In the genomic region with DNA sequence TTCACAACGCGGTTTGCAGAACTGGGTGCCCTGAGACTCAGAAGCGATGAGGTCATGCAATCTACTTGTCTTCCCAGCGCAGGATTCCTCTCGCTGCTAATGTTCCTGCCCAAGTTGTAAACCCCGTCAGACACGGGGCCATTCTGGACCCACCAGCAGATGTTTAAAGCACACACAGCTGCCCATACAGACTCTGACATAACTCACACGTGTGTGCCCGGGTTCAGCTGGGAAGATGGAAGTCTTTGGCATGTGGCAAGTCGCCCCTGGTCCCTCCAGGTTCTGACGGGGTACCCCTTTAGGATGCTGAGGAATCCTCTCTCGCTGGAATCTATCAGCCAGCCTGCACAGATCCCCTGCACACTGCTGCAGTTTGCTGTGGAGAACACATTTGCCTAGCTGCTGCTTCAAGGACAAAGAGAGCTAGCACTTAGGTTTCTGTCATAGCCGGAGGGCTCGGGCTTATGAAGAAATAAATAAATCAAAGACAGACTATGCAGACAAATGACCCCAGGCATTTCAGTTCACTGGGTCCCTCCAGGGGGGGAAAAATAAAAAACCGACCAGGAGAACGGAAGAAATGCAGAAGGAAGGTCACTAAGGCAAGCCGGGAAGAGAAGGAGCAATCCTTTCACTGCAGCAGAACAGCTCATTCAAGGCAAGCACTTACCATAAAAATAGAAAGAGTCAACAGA, we compare ENCODE assay signal across 9 mouse cellular contexts.
A peak's percentile ranks its signal among the peaks of the same experiment; 100 is the strongest.
DNase-seq lines count a peak whose midpoint lies in the region; ATAC-seq and TF ChIP-seq lines count a peak whose summit lies in the region.
"Had no signal": no experiment of that assay in that cellular context is flagged by ENCODE, and none has a peak within 500 bp of the region (broad histone marks: within the 10 kb centered on the region; RNA-seq: fewer than 3 reads in every experiment).

No protein-coding gene starts in this region.

- no peak for DNase-seq in heart, adult 2 months
- DNase-seq in embryo, embryonic 10 days (ENCODE audit: low spot score): peak; percentile 54
- peak; percentile 38 for DNase-seq in right cerebral cortex, postnatal 4 days
- DNase-seq in urinary bladder, postnatal 4 days (ENCODE audit: low spot score in 2 of 2): no peak
- no peak for DNase-seq in thymus, postnatal 14 days

- peak overlapping the region; percentile 77 for H3K4me2 ChIP-seq in heart, embryonic 16.5 days (ENCODE audit: low read depth, low read length)
- peak overlapping the region; percentile 86 for H3K4me2 ChIP-seq in hindbrain, embryonic 12.5 days (replicated peaks)
- peak overlapping the region; percentile 75 for H3K4me2 ChIP-seq in limb, embryonic 12.5 days

- no peaks in the 10 kb centered on the region for H3K9me3 ChIP-seq in heart, embryonic 16.5 days (replicated peaks; ENCODE audit: control insufficient read depth, low read length)
- H3K9me3 ChIP-seq in hindbrain, embryonic 12.5 days (replicated peaks): no peaks in the 10 kb centered on the region
- no peaks in the 10 kb centered on the region for H3K9me3 ChIP-seq in limb, embryonic 12.5 days

- TF ChIP-seq POLR2A in heart, adult 2 months (IDR thresholded peaks at IDR 0.05; ENCODE audit: insufficient read depth, low read depth, low read length): no peak

- no peak for TF ChIP-seq EP300 in heart, adult 2 months (IDR thresholded peaks at IDR 0.05; ENCODE audit: insufficient read depth, low read depth, low read length)

- peak overlapping the region; percentile 51 for H3K4me3 ChIP-seq in heart, embryonic 16.5 days (ENCODE audit: low read length)
- no peak overlapping the region for H3K4me3 ChIP-seq in heart, adult 2 months
- peak overlapping the region; percentile 52 for H3K4me3 ChIP-seq in hindbrain, embryonic 12.5 days
- peak overlapping the region; percentile 39 for H3K4me3 ChIP-seq in limb, embryonic 12.5 days (replicated peaks)

- intact Hi-C loops in heart, adult 2 months (cut with DNase I): no loop called here

- ATAC-seq in heart, embryonic 16.5 days (replicated peaks; ENCODE audit: extremely low read depth, insufficient read depth, low FRiP score): no peak
- ATAC-seq in hindbrain, embryonic 12.5 days (ENCODE audit: low FRiP score): peak; percentile 81
- ATAC-seq in limb, embryonic 12.5 days (ENCODE audit: insufficient number of reproducible peaks, insufficient read depth, low FRiP score, low TSS enrichment, low read depth): peak; percentile 70

- TF ChIP-seq CTCF in heart, adult 2 months (IDR thresholded peaks at IDR 0.05): no peak

- H3K9ac ChIP-seq in heart, embryonic 16.5 days (ENCODE audit: low read length): peak overlapping the region; percentile 62
- H3K9ac ChIP-seq in heart, adult 2 months (ENCODE audit: low read depth, low read length): no peak overlapping the region
- peak overlapping the region; percentile 69 for H3K9ac ChIP-seq in hindbrain, embryonic 12.5 days
- H3K9ac ChIP-seq in limb, embryonic 12.5 days (replicated peaks): peak overlapping the region; percentile 54

- H3K79me2 ChIP-seq in heart, adult 2 months (replicated peaks; ENCODE audit: control insufficient read depth, insufficient read depth, low read length): no peaks in the 10 kb centered on the region

- no peaks in the 10 kb centered on the region for H3K36me3 ChIP-seq in heart, embryonic 16.5 days (ENCODE audit: control insufficient read depth, insufficient read depth)
- H3K36me3 ChIP-seq in heart, adult 2 months (ENCODE audit: control insufficient read depth, insufficient read depth, low read length): no peaks in the 10 kb centered on the region
- no peaks in the 10 kb centered on the region for H3K36me3 ChIP-seq in hindbrain, embryonic 12.5 days
- no peaks in the 10 kb centered on the region for H3K36me3 ChIP-seq in limb, embryonic 12.5 days
- H3K36me3 ChIP-seq: G1E had no signal

- WGBS in heart, embryonic 16.5 days: 6% methylated on average over 17 of the region's 17 CpGs
- WGBS in heart, adult 2 months: 15% methylated on average over 17 of the region's 17 CpGs
- 2% methylated on average over 17 of the region's 17 CpGs for WGBS in hindbrain, embryonic 12.5 days
- WGBS in limb, embryonic 12.5 days: 1% methylated on average over 17 of the region's 17 CpGs

- peaks cover 19% of the 10 kb centered on the region for H3K4me1 ChIP-seq in heart, embryonic 16.5 days (ENCODE audit: control insufficient read depth, insufficient read depth, low read length)
- H3K4me1 ChIP-seq in heart, adult 2 months (ENCODE audit: control insufficient read depth, insufficient read depth, low read length): no peaks in the 10 kb centered on the region
- peaks cover 15% of the 10 kb centered on the region for H3K4me1 ChIP-seq in hindbrain, embryonic 12.5 days
- peaks cover 25% of the 10 kb centered on the region for H3K4me1 ChIP-seq in limb, embryonic 12.5 days (replicated peaks)

- no peak overlapping the region for H3K27ac ChIP-seq in heart, embryonic 16.5 days (ENCODE audit: low read length)
- H3K27ac ChIP-seq in heart, adult 2 months: no peak overlapping the region
- peak overlapping the region; percentile 73 for H3K27ac ChIP-seq in hindbrain, embryonic 12.5 days
- H3K27ac ChIP-seq in limb, embryonic 12.5 days: no peak overlapping the region

- no peaks in the 10 kb centered on the region for H3K27me3 ChIP-seq in heart, embryonic 16.5 days (ENCODE audit: control insufficient read depth, insufficient read depth, low read length)
- no peaks in the 10 kb centered on the region for H3K27me3 ChIP-seq in heart, adult 2 months (ENCODE audit: control insufficient read depth, insufficient read depth, low read length)
- H3K27me3 ChIP-seq in hindbrain, embryonic 12.5 days: no peaks in the 10 kb centered on the region
- peaks cover 9% of the 10 kb centered on the region; the same call in 1 of the 2 replicates for H3K27me3 ChIP-seq in limb, embryonic 12.5 days

Comparison
In these comparisons a context has a peak if more than half of its experiments do, and no peak if none do; other contexts are left out.
1. DNase-seq: peak in embryo, embryonic 10 days (single experiment) and right cerebral cortex, postnatal 4 days (single experiment); none in heart, adult 2 months (0 of 2), urinary bladder, postnatal 4 days (0 of 2) and thymus, postnatal 14 days (single experiment).
2. Peak in every context shown above with its lines, with median percentiles within 50 percentile points of each other: H3K4me2 ChIP-seq.